Mouse (Mus musculus) thymus, postnatal 36 days (tissue): Measurements from ENCODE around the gene Stum.
"Not testable (repeated sequence)": the region's sequence is repeated elsewhere in the genome, so short reads cannot be mapped to it uniquely, and the experiment has no call there.

Experiments used
- DNase-seq, 2 experiments: peaks; one replicate each; pipeline ENCODE4 v3.0.0; 2022; ENCODE audit warnings: mixed read lengths in 2 of 2

The Stum gene

GRCm38 (mm10) chr1:180483399-180484291, at the start of gene Stum:
Gene Stum (minus strand): TSS chr1:180483504.
- peak; percentile 70 to 72 for DNase-seq

GRCm38 (mm10) chr1:180532671-180533070, 49.4 kb upstream of the Stum start:
- DNase-seq: no peak

- DNase-seq: no peak
Observed at GRCm38 (mm10) chr1:180530457-180531263, 47.4 kb upstream of the Stum start.

- no peak for DNase-seq
Observed at GRCm38 (mm10) chr1:180529847-180530246, 46.5 kb upstream of the Stum start.

- no peak for DNase-seq
Observed at GRCm38 (mm10) chr1:180525301-180525700, 42.0 kb upstream of the Stum start.

- no peak for DNase-seq
Observed at GRCm38 (mm10) chr1:180523320-180523719, 40.0 kb upstream of the Stum start.

- no peak for DNase-seq
Observed at GRCm38 (mm10) chr1:180520190-180520589, 36.9 kb upstream of the Stum start.

- no peak for DNase-seq
Observed at GRCm38 (mm10) chr1:180519520-180519919, 36.2 kb upstream of the Stum start.

GRCm38 (mm10) chr1:180518899-180519298, 35.6 kb upstream of the Stum start:
- DNase-seq: not testable (repeated sequence)

- DNase-seq: no peak
Observed at GRCm38 (mm10) chr1:180518412-180518811, 35.1 kb upstream of the Stum start.

GRCm38 (mm10) chr1:180517390-180518054, 34.2 kb upstream of the Stum start:
- DNase-seq: no peak

- no peak for DNase-seq
Observed at GRCm38 (mm10) chr1:180514077-180514476, 30.8 kb upstream of the Stum start.

- DNase-seq: no peak
Observed at GRCm38 (mm10) chr1:180510879-180511278, 27.6 kb upstream of the Stum start.

- no peak for DNase-seq
Observed at GRCm38 (mm10) chr1:180510442-180510841, 27.1 kb upstream of the Stum start.

GRCm38 (mm10) chr1:180508662-180509061, 25.4 kb upstream of the Stum start:
- DNase-seq: no peak

- DNase-seq: no peak
Observed at GRCm38 (mm10) chr1:180507291-180507791, 24.0 kb upstream of the Stum start.

- no peak for DNase-seq
Observed at GRCm38 (mm10) chr1:180506341-180506740, 23.0 kb upstream of the Stum start.

- DNase-seq: no peak
Observed at GRCm38 (mm10) chr1:180504899-180505298, 21.6 kb upstream of the Stum start.

- DNase-seq: no peak
Observed at GRCm38 (mm10) chr1:180503484-180503883, 20.2 kb upstream of the Stum start.

GRCm38 (mm10) chr1:180502566-180502965, 19.3 kb upstream of the Stum start:
- DNase-seq: no peak

GRCm38 (mm10) chr1:180500641-180501040, 17.3 kb upstream of the Stum start:
- DNase-seq: no peak

- no peak for DNase-seq
Observed at GRCm38 (mm10) chr1:180500218-180500617, 16.9 kb upstream of the Stum start.

- DNase-seq: no peak
Observed at GRCm38 (mm10) chr1:180499766-180500165, 16.5 kb upstream of the Stum start.
